Comparison of ENCODE assay signal across 8 mouse cellular contexts in the genomic region with DNA sequence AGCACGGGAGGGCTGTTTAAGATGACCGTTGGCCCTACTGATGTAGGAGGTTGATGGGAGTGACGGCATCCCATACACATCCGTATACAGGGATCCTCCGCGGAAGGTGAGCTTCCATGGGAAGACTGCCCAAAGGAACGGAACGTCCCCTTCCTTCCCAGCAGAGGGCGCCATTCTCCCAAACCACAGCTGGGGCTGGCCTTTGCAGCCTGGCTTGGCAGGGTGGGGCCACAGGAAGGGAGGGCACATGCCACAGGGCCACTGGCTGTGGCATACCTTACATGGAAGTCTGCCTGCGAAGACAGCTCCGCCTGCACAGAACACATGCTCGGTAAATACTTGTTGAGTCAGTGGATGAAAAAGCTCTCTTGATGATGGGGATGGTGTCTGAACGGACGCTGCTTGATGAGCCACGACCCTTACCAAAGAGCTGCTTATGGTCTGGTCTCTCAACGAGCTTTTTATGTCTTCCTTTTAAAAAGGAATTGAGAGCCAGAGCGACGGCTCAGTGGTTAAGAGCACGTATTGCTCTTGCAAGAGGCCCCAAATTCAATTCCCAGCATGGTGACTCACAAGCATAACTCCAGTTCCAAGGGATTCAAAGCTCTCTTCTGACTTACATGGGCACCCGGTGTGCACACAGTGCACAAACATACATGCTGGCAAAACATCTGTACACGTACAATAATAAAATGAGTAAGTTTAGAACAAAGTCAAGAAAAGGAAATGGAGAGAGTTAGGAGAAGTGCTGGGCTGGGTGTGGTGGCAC. TPM values are rescaled to one million over a fixed set of nuclear protein-coding genes. Genes with fewer than 3 reads are reported as not detected.
A peak's percentile ranks its signal among the peaks of the same experiment; 100 is the strongest.
DNase-seq lines count a peak whose midpoint lies in the region; ATAC-seq and TF ChIP-seq lines count a peak whose summit lies in the region.

No protein-coding gene starts in this region.

- no peaks in the 10 kb centered on the region for H3K27me3 ChIP-seq in forebrain, embryonic 11.5 days (ENCODE audit: control insufficient read depth, insufficient read depth, low read length)
- H3K27me3 ChIP-seq in forebrain, embryonic 12.5 days: no peaks in the 10 kb centered on the region
- no peaks in the 10 kb centered on the region for H3K27me3 ChIP-seq in hindbrain, postnatal 0 days (ENCODE audit: insufficient read depth, low read length)

- H3K27ac ChIP-seq in forebrain, embryonic 11.5 days (ENCODE audit: low read depth, low read length): no peak overlapping the region
- no peak overlapping the region for H3K27ac ChIP-seq in forebrain, embryonic 12.5 days
- H3K27ac ChIP-seq in hindbrain, postnatal 0 days: no peak overlapping the region

- peaks cover 6% of the 10 kb centered on the region for H3K9me3 ChIP-seq in forebrain, embryonic 11.5 days (ENCODE audit: control insufficient read depth, low read length)
- H3K9me3 ChIP-seq in forebrain, embryonic 12.5 days: peaks cover 10% of the 10 kb centered on the region
- H3K9me3 ChIP-seq in hindbrain, postnatal 0 days (ENCODE audit: low read length): peaks cover 6% of the 10 kb centered on the region

- H3K4me2 ChIP-seq in forebrain, embryonic 11.5 days (ENCODE audit: low read depth, low read length, severe bottlenecking): no peak overlapping the region
- no peak overlapping the region for H3K4me2 ChIP-seq in forebrain, embryonic 12.5 days
- H3K4me2 ChIP-seq in hindbrain, postnatal 0 days (ENCODE audit: low read depth, low read length): no peak overlapping the region

- TF ChIP-seq CTCF in hindbrain, postnatal 0 days (IDR thresholded peaks at IDR 0.05; ENCODE audit: low read depth): peak; percentile 83

- peak; percentile 75 for DNase-seq in forebrain, embryonic 11.5 days (ENCODE audit: low spot score)
- DNase-seq in adrenal gland, postnatal 36 days: peak; percentile 81 to 84
- DNase-seq in fat pad, adult 2 months (ENCODE audit: extremely low read depth, low read depth, low spot score): peak; percentile 40
- peak; percentile 39 for DNase-seq in hindbrain, postnatal 0 days (ENCODE audit: low spot score)
- DNase-seq in left cerebral cortex, postnatal 36 days (ENCODE audit: low spot score in 2 of 2): peak; percentile 5 to 22
- peak; percentile 62 to 65 for DNase-seq in spleen, postnatal 36 days (ENCODE audit: low spot score in 2 of 2)

- no peak for ATAC-seq in forebrain, embryonic 11.5 days (replicated peaks; ENCODE audit: low FRiP score)
- no peak for ATAC-seq in forebrain, embryonic 12.5 days (ENCODE audit: low FRiP score)
- peak; percentile 12; the same call in 1 of the 2 replicates for ATAC-seq in hindbrain, postnatal 0 days
- ATAC-seq in megakaryocyte-erythroid progenitor cell, adult 5-6 weeks (replicated peaks; ENCODE audit: low FRiP score, low TSS enrichment, poor library complexity, severe bottlenecking): peak; percentile 97

- H3K36me3 ChIP-seq in forebrain, embryonic 11.5 days (ENCODE audit: control insufficient read depth, insufficient read depth, low read length): no peaks in the 10 kb centered on the region
- no peaks in the 10 kb centered on the region for H3K36me3 ChIP-seq in forebrain, embryonic 12.5 days (replicated peaks)
- H3K36me3 ChIP-seq in hindbrain, postnatal 0 days (ENCODE audit: insufficient read depth, low read length): no peaks in the 10 kb centered on the region

- H3K4me1 ChIP-seq in forebrain, embryonic 11.5 days (replicated peaks; ENCODE audit: control insufficient read depth, insufficient read depth, low read length): no peaks in the 10 kb centered on the region
- peaks cover 4% of the 10 kb centered on the region; the same call in 1 of the 2 replicates for H3K4me1 ChIP-seq in forebrain, embryonic 12.5 days
- H3K4me1 ChIP-seq in hindbrain, postnatal 0 days (ENCODE audit: insufficient read depth, low read length): no peaks in the 10 kb centered on the region

- 32% methylated on average over 21 of the region's 21 CpGs for WGBS in forebrain, embryonic 11.5 days
- WGBS in forebrain, embryonic 12.5 days: 31% methylated on average over 21 of the region's 21 CpGs
- WGBS in hindbrain, postnatal 0 days: 32% methylated on average over 21 of the region's 21 CpGs

- intact Hi-C loops in left cerebral cortex, postnatal 36 days (cut with DNase I): loop anchor here (5.0 kb wide), 1 partner anchor 86 kb away; no protein-coding TSS in a partner anchor

- no peak overlapping the region for H3K4me3 ChIP-seq in forebrain, embryonic 11.5 days (ENCODE audit: low read depth, low read length)
- H3K4me3 ChIP-seq in forebrain, embryonic 12.5 days (replicated peaks): no peak overlapping the region
- no peak overlapping the region for H3K4me3 ChIP-seq in hindbrain, postnatal 0 days (ENCODE audit: low read length)

- H3K9ac ChIP-seq in forebrain, embryonic 11.5 days (ENCODE audit: low read length): no peak overlapping the region
- H3K9ac ChIP-seq in forebrain, embryonic 12.5 days: no peak overlapping the region
- H3K9ac ChIP-seq in hindbrain, postnatal 0 days (replicated peaks; ENCODE audit: low read length): no peak overlapping the region

RNA-seq across cellular contexts. Expression of gene Gm10073, which starts 12.0 kb away (rescaled TPM):
- polyA plus RNA-seq in forebrain, embryonic 11.5 days (2014; fragmentation: Nextera tagmentation; extraction: Ambion mirVana): 3.8 and 5.9 TPM in 2 replicates
- 3.4 and 4.6 TPM in 2 replicates for polyA plus RNA-seq in forebrain, embryonic 12.5 days (2016; fragmentation: Nextera tagmentation; extraction: Ambion mirVana)
- 100 to 1,000 TPM; 132 to 140 TPM for total RNA-seq in adrenal gland, postnatal 36 days (2021)
- 59.5 and 82.5 TPM in 2 replicates for total RNA-seq in hindbrain, postnatal 0 days (2014; rRNA removed)
- polyA plus RNA-seq in hindbrain, postnatal 0 days (2015; fragmentation: Nextera tagmentation; extraction: Ambion mirVana): 4.2 and 6.1 TPM in 2 replicates
- total RNA-seq in left cerebral cortex, postnatal 36 days (2021): 10 to 100 TPM; 76.4 to 91.4 TPM
- total RNA-seq in megakaryocyte-erythroid progenitor cell, adult 5-6 weeks (2014; fragmentation: Nextera tagmentation): 32.9 and 41.2 TPM in 2 replicates
- total RNA-seq in megakaryocyte-erythroid progenitor cell, adult 5-6 weeks (2017): 12.5 and 19.6 TPM in 2 replicates

RNA-seq across cellular contexts. Expression of gene Cdh1, which starts 41.9 kb away (rescaled TPM):
- polyA plus RNA-seq in forebrain, embryonic 11.5 days (2014; fragmentation: Nextera tagmentation; extraction: Ambion mirVana): 5.1 and 5.7 TPM in 2 replicates
- 3.9 and 4.2 TPM in 2 replicates for polyA plus RNA-seq in forebrain, embryonic 12.5 days (2016; fragmentation: Nextera tagmentation; extraction: Ambion mirVana)
- total RNA-seq in adrenal gland, postnatal 36 days (2021): not detected
- total RNA-seq in hindbrain, postnatal 0 days (2014; rRNA removed): 5.6 and 6.7 TPM in 2 replicates
- 6.6 and 6.7 TPM in 2 replicates for polyA plus RNA-seq in hindbrain, postnatal 0 days (2015; fragmentation: Nextera tagmentation; extraction: Ambion mirVana)
- total RNA-seq in left cerebral cortex, postnatal 36 days (2021): 1 to 10 TPM; 1.4 to 1.9 TPM
- total RNA-seq in megakaryocyte-erythroid progenitor cell, adult 5-6 weeks (2014; fragmentation: Nextera tagmentation): not detected in 2 replicates
- total RNA-seq in megakaryocyte-erythroid progenitor cell, adult 5-6 weeks (2017): 0.61 TPM in 1 of 2 replicates, not detected in the other

RNA-seq across cellular contexts. Expression of gene Cdh3, which starts 50.6 kb away (rescaled TPM):
- 3.8 and 4.8 TPM in 2 replicates for polyA plus RNA-seq in forebrain, embryonic 11.5 days (2014; fragmentation: Nextera tagmentation; extraction: Ambion mirVana)
- polyA plus RNA-seq in forebrain, embryonic 12.5 days (2016; fragmentation: Nextera tagmentation; extraction: Ambion mirVana): 2.5 and 3.5 TPM in 2 replicates
- under 1 TPM; 0.23 to 0.86 TPM for total RNA-seq in adrenal gland, postnatal 36 days (2021)
- total RNA-seq in hindbrain, postnatal 0 days (2014; rRNA removed): 6.7 and 7.0 TPM in 2 replicates
- 3.6 and 4.9 TPM in 2 replicates for polyA plus RNA-seq in hindbrain, postnatal 0 days (2015; fragmentation: Nextera tagmentation; extraction: Ambion mirVana)
- total RNA-seq in left cerebral cortex, postnatal 36 days (2021): under 1 TPM; 0.30 to 0.50 TPM
- not detected in 2 replicates for total RNA-seq in megakaryocyte-erythroid progenitor cell, adult 5-6 weeks (2014; fragmentation: Nextera tagmentation)
- not detected in 2 replicates for total RNA-seq in megakaryocyte-erythroid progenitor cell, adult 5-6 weeks (2017)

Comparison
In these comparisons a context has a peak if more than half of its experiments do, and no peak if none do; other contexts are left out.
1. ATAC-seq: peak in hindbrain, postnatal 0 days (single experiment) and megakaryocyte-erythroid progenitor cell, adult 5-6 weeks (single experiment); none in forebrain, embryonic 11.5 days (single experiment) and forebrain, embryonic 12.5 days (single experiment).
2. DNase-seq: peak in every context shown above with its lines; median percentile 82 in adrenal gland, postnatal 36 days; 75 in forebrain, embryonic 11.5 days; 64 in spleen, postnatal 36 days; 40 in fat pad, adult 2 months; 39 in hindbrain, postnatal 0 days; 14 in left cerebral cortex, postnatal 36 days.